Mouse (Mus musculus): ENCODE measurements around the gene Snx9.

Gene Snx9

GRCm38 (mm10) chr17:5921954-5922353 lies 80.8 kb downstream of the Snx9 start:
- no peak for DNase-seq (ENCODE audit: extremely low read depth, low read depth, low spot score)

GRCm38 (mm10) chr17:5923281-5923680 lies 82.2 kb downstream of the Snx9 start:
- DNase-seq (ENCODE audit: extremely low read depth, low read depth, low spot score) = no peak

GRCm38 (mm10) chr17:5924238-5924637 lies 83.1 kb downstream of the Snx9 start:
- DNase-seq (ENCODE audit: extremely low read depth, low read depth, low spot score) = no peak

- DNase-seq (ENCODE audit: extremely low read depth, low read depth, low spot score) = no peak
Measured at GRCm38 (mm10) chr17:5926710-5927109, 85.6 kb downstream of the Snx9 start.

GRCm38 (mm10) chr17:5929031-5929430 lies 87.9 kb downstream of the Snx9 start:
- no peak for DNase-seq (ENCODE audit: extremely low read depth, low read depth, low spot score)

- DNase-seq (ENCODE audit: extremely low read depth, low read depth, low spot score) = no peak
Measured at GRCm38 (mm10) chr17:5932161-5932560, 91.0 kb downstream of the Snx9 start.

GRCm38 (mm10) chr17:5934554-5935324 lies 93.6 kb downstream of the Snx9 start:
- DNase-seq (ENCODE audit: extremely low read depth, low read depth, low spot score) = no peak

GRCm38 (mm10) chr17:5935680-5936079 lies 94.6 kb downstream of the Snx9 start:
- DNase-seq (ENCODE audit: extremely low read depth, low read depth, low spot score) = no peak

GRCm38 (mm10) chr17:5936276-5936675 lies 95.1 kb downstream of the Snx9 start:
- no peak for DNase-seq (ENCODE audit: extremely low read depth, low read depth, low spot score)

- no peak for DNase-seq (ENCODE audit: extremely low read depth, low read depth, low spot score)
Measured at GRCm38 (mm10) chr17:5937441-5937840, 96.3 kb downstream of the Snx9 start.

GRCm38 (mm10) chr17:5939871-5940270 lies 98.7 kb downstream of the Snx9 start:
- DNase-seq (ENCODE audit: extremely low read depth, low read depth, low spot score) = no peak

GRCm38 (mm10) chr17:5940792-5941191 lies 99.7 kb downstream of the Snx9 start:
- no peak for DNase-seq (ENCODE audit: extremely low read depth, low read depth, low spot score)

- DNase-seq (ENCODE audit: extremely low read depth, low read depth, low spot score) = no peak
Measured at GRCm38 (mm10) chr17:5941230-5942043, 100.3 kb downstream of the Snx9 start, which contains the start of gene Synj2. Gene Synj2, plus strand, starts transcription at chr17:5941280.

GRCm38 (mm10) chr17:5942156-5942555 lies 101.0 kb downstream of the Snx9 start:
- DNase-seq (ENCODE audit: extremely low read depth, low read depth, low spot score) = no peak

GRCm38 (mm10) chr17:5943053-5943452 lies 101.9 kb downstream of the Snx9 start:
- DNase-seq (ENCODE audit: extremely low read depth, low read depth, low spot score) = no peak

- DNase-seq (ENCODE audit: extremely low read depth, low read depth, low spot score) = no peak
Measured at GRCm38 (mm10) chr17:5947039-5947438, 105.9 kb downstream of the Snx9 start.

GRCm38 (mm10) chr17:5952455-5952854 lies 111.3 kb downstream of the Snx9 start:
- no peak for DNase-seq (ENCODE audit: extremely low read depth, low read depth, low spot score)

- no peak for DNase-seq (ENCODE audit: extremely low read depth, low read depth, low spot score)
Measured at GRCm38 (mm10) chr17:5956350-5957000, 115.3 kb downstream of the Snx9 start.

GRCm38 (mm10) chr17:5957097-5957496 lies 116.0 kb downstream of the Snx9 start:
- no peak for DNase-seq (ENCODE audit: extremely low read depth, low read depth, low spot score)

GRCm38 (mm10) chr17:5958229-5958628 lies 117.1 kb downstream of the Snx9 start:
- no peak for DNase-seq (ENCODE audit: extremely low read depth, low read depth, low spot score)

GRCm38 (mm10) chr17:5958636-5959035 lies 117.5 kb downstream of the Snx9 start:
- DNase-seq (ENCODE audit: extremely low read depth, low read depth, low spot score) = no peak

- no peak for DNase-seq (ENCODE audit: extremely low read depth, low read depth, low spot score)
Measured at GRCm38 (mm10) chr17:5959096-5959495, 118.0 kb downstream of the Snx9 start.

Data from fat pad, adult 2 months (tissue).